Mouse (Mus musculus): ENCODE data around the gene Zfhx2.
"Not testable (repeated sequence)": the region's sequence is repeated elsewhere in the genome, so short reads cannot be mapped to it uniquely, and the experiment has no call there.

Zfhx2 gene

GRCm38 (mm10) chr14:55052496-55052895 is 39.6 kb downstream of the Zfhx2 start:
- DNase-seq (ENCODE audit: extremely low spot score, low read depth, low spot score), result no peak

- DNase-seq (ENCODE audit: extremely low spot score, low read depth, low spot score), result no peak
These were observed 44.1 kb downstream of the Zfhx2 start for GRCm38 (mm10) chr14:55047971-55048531.

GRCm38 (mm10) chr14:55043694-55044093 is 48.4 kb downstream of the Zfhx2 start:
- not testable (repeated sequence) for DNase-seq (ENCODE audit: extremely low spot score, low read depth, low spot score)

DNA sequence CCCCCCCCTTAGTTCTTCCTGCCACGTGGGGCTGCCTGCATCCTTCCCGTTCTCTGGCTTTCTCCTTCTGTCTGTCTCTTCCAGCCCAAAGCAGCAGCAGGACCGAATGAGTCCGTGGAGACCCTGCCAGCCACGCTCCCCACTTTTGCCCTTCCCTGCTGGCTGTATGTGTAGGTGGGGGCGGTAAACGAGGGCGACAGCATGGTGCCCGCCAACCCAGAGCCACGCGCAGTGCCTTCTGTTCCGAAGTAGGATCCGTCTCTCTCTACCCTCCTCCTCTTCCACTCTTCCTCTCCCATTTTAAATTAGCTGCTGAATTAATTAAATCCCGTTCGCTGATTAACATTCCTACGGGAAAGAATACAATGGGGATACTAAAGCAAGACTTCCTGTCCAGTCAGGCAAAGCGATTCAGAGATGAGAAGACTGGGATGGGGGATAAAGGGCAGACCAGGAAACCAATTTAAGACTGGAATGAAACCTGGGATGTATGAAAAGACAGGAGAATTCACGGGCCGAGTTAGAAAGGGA is 59.4 kb downstream of the Zfhx2 start:
- no peak for DNase-seq (ENCODE audit: extremely low spot score, low read depth, low spot score)

- DNase-seq (ENCODE audit: extremely low spot score, low read depth, low spot score), result no peak
These were observed 63.0 kb downstream of the Zfhx2 start for GRCm38 (mm10) chr14:55029034-55029698.

DNA sequence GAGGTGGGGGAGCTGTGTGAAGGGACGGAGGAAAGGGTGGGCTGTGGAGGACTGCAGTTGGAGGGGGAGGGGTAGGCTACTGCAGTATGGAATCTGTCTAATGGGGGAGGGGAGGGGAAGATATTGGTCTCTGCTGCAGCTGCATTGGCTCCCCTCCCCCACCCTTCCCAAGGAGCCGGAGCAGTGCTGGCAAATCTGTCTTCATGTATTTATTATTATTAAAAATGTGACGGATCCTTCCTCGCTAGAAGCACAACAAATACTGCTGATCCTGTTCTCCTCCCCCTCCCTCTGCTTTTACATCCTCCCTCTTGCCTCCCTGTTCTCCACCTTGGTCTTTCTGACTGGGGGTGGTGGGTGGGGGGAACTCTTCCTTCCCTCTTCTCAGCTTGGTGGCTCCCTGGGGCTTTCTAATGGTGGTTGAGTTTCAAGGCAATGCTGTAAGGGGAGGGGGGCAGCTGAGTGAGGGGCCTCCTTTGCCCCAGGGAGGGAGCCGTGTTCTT is 63.7 kb downstream of the Zfhx2 start:
- DNase-seq (ENCODE audit: extremely low spot score, low read depth, low spot score), result no peak

- no peak for DNase-seq (ENCODE audit: extremely low spot score, low read depth, low spot score)
These were observed 64.5 kb downstream of the Zfhx2 start for GRCm38 (mm10) chr14:55027653-55028052.

DNA sequence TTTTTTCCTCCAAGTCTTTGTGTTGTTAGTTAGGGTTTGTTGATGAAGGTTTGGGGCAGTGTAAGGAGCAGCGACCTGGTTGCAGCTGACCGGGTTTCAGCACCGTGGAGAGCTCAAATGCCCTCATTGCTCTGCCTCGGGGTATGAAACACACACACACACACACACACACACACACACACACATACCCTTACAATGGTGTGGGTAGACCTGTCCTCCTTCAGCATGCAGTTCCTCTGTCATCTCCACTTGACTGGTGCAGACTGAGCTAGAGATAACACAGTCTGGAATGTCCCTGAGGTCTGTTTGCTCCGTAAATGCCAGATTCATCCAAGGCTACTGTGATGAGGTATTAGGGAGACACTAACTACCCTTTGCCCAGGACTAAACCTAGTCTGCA is 64.9 kb downstream of the Zfhx2 start:
- DNase-seq (ENCODE audit: extremely low spot score, low read depth, low spot score), result no peak

- no peak for DNase-seq (ENCODE audit: extremely low spot score, low read depth, low spot score)
These were observed 66.6 kb downstream of the Zfhx2 start for GRCm38 (mm10) chr14:55025527-55025926.

GRCm38 (mm10) chr14:55024236-55024635 is 67.9 kb downstream of the Zfhx2 start:
- peak; percentile 44 for DNase-seq (ENCODE audit: extremely low spot score, low read depth, low spot score)

GRCm38 (mm10) chr14:55023011-55023410 is 69.1 kb downstream of the Zfhx2 start:
- no peak for DNase-seq (ENCODE audit: extremely low spot score, low read depth, low spot score)

GRCm38 (mm10) chr14:55020394-55020793 is 71.7 kb downstream of the Zfhx2 start:
- no peak for DNase-seq (ENCODE audit: extremely low spot score, low read depth, low spot score)

GRCm38 (mm10) chr14:55016876-55017275 is 75.2 kb downstream of the Zfhx2 start:
- DNase-seq (ENCODE audit: extremely low spot score, low read depth, low spot score), result no peak

- no peak for DNase-seq (ENCODE audit: extremely low spot score, low read depth, low spot score)
These were observed 76.4 kb downstream of the Zfhx2 start for GRCm38 (mm10) chr14:55015767-55016111.

- DNase-seq (ENCODE audit: extremely low spot score, low read depth, low spot score), result peak; percentile 100
These were observed 76.9 kb downstream of the Zfhx2 start, which contains the start of gene Ngdn for GRCm38 (mm10) chr14:55014991-55015766. Ngdn (plus strand) TSS chr14:55015454.

DNA sequence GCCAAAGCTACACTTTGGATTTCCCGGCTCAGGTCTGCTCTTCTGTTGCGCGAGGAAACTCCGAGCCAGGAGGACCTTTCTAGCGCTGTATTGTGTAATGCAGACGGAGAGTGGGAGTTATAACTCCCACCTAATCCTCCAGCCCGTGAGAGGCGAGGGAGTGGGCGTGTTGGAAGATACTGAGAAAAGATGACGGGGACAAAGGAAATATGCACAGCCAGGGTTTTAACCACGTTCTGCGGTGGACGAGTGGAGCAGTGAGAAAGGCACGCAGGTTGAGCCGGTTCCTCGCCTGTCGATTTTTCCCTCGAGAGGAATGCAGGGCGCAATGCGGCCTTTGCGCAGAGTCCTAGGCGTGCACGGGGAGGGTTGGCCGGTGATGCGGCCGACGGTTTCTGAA is 77.5 kb downstream of the Zfhx2 start:
- DNase-seq (ENCODE audit: extremely low spot score, low read depth, low spot score), result peak; percentile 14

DNA sequence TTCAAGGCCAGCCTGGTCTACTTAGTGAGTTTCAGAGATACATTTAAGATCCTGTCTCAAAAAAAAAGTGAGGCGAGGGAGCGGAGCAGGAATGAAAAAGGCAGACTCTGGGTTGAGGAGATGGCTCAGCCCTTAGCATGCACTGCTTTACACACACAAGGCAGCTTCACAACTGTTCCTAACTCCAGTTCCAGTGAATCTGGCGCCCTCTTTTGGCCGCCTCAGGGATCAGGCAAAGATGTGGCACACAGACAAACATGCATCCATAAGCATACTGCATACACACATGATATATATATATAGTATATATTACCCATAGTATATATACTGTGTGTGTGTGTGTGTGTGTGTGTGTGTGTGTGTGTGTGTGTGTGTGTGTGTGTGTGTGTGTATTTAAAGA is 81.0 kb downstream of the Zfhx2 start:
- no peak for DNase-seq (ENCODE audit: extremely low spot score, low read depth, low spot score)
